Mouse (Mus musculus) activated CD4-positive, CD25-positive, alpha-beta regulatory T cell, adult 4 months (primary cell): ENCODE data around the gene Atp12a. TPM values are rescaled to one million over a fixed set of nuclear protein-coding genes. Genes with fewer than 3 reads are reported as not detected.

ENCODE experiments used
- ATAC-seq: one replicate; pipeline ENCODE4 v1.8.0; 2017
- polyA plus RNA-seq, 2 experiments: library from polyadenylated mRNA; unstranded; fragments of 100-300 nt; shearing (Covaris generic); gene quantifications; one replicate each; pipeline ENCODE4 v1.2.1; 2017

The Atp12a gene
- polyA plus RNA-seq, 2 experiments from 2014 or later: not detected

DNA sequence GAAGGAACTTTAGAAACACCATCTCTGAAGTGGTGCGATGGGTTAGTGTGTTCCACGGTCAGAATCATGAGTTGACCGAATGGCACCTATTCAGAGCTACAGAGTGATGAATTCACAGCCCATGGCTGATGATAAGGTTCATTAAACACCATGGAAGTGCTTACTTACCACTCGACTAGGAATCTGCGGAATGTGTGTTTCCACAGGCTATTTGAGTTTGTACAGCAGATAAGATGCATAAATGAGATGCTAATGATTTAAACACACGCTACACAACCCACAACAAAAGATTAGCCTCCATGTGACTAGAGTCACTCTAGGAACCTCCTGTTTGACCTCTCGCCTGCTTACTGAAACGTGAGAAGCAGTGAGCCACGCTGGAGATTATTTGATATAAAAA is 14.5 kb downstream of the Atp12a start:
- no peak for ATAC-seq

DNA sequence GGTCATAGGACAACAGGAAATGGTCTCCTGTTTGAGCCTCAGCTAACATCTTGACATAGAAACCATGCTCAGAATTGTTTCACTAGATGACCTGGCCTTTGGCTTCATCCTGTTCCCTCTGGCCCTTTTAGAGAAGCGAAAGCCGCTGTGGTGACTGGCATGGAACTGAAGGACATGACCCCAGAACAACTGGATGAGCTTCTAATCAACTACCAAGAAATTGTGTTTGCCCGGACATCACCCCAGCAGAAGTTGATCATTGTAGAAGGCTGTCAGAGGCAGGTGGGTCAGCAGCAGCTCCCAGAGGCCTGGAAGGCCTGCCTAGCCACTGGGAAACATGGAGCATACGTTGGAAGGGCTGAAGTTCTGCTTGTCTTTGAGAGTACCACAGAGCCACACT is 17.5 kb downstream of the Atp12a start:
- ATAC-seq: no peak

- no peak for ATAC-seq
These were observed 25.4 kb downstream of the Atp12a start for GRCm38 (mm10) chr14:56390247-56390646.

GRCm38 (mm10) chr14:56393704-56394312 is 28.9 kb downstream of the Atp12a start:
- ATAC-seq: no peak

GRCm38 (mm10) chr14:56398001-56398400 is 33.1 kb downstream of the Atp12a start:
- ATAC-seq: no peak

DNA sequence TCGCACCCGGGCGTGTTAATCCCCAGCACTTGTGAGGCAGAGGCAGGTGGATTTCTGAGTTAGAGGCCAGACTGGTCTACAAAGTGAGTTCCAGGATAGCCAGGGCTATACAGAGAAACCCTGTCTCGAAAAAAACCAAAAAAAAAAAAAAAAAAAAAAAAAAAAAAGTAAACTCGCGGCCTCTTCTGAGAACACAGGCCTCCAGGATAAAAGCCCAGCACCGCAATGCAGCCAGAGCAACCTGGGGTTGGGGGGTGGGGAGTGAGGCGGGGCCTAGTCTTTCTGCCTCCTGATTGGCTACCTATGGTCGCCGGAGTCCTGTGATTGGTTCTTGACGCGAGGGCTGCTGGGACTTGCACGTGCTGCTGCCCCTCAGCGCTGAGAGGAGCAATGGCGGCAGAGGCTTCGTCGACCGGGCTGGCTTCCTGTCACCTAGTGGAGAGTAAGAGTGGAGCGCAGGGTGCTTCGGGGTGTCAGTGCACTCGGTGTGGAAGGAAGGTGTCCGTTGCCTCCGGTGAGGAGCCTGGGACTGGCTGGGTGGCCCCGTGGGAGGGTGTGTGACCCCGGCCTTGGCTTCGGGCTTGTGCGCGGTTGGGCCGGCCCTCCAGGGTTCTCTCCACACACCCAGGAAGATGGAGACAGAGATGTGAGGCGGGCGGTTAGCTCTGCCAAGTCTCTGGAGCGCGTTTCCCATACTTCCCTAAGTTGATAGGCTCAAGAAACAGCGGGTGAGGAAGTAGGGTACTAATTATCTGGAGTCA is 37.6 kb downstream of the Atp12a start, which contains the start of gene Rnf17:
Rnf17 (plus strand) TSS at position 271 of the 761 bp plus-strand sequence.
- ATAC-seq: no peak

DNA sequence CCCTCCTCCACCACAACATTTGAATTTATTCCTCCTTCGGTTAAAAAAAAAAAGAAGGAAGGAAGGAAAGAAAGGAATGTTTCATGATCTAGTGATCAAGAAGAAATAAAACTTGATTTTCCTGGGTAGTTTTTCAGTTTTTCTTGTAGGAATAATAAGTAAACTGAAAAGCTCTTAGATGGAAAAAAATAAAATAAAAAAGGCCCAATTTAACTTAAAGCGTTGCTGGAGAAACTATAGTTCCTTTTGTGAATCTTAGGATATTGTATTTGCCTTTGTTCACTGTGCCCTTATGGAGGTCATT is 38.2 kb downstream of the Atp12a start:
- no peak for ATAC-seq

Other genes starting within 250 kb of the Atp12a start
- not detected for gene Gzme, start 244.4 kb upstream of the Atp12a start, polyA plus RNA-seq
- gene Gzmd, start 232.5 kb upstream of the Atp12a start, polyA plus RNA-seq: not detected
- gene Gzmg, start 205.5 kb upstream of the Atp12a start, polyA plus RNA-seq: not detected
- not detected for gene Gzmn, start 190.5 kb upstream of the Atp12a start, polyA plus RNA-seq
- gene Gzmf, start 153.7 kb upstream of the Atp12a start, polyA plus RNA-seq: under 1 TPM in 1 of 2 experiments, not detected in 1; 0.96 TPM
- gene Gzmc, start 130.4 kb upstream of the Atp12a start, polyA plus RNA-seq: 10 to 100 TPM in 1 of 2 experiments, 1 to 10 TPM in 1; 6.0 to 10.5 TPM
- gene Gzmb, start 102.8 kb upstream of the Atp12a start, polyA plus RNA-seq: 100 to 1,000 TPM; 142 to 148 TPM
- under 1 TPM in 1 of 2 experiments, not detected in 1; 0.21 TPM for gene Rnf17, start 37.5 kb downstream of the Atp12a start, polyA plus RNA-seq
- 1 to 10 TPM; 8.5 to 8.7 TPM for gene Cenpj, start 210.4 kb downstream of the Atp12a start, polyA plus RNA-seq
- gene Parp4, start 210.6 kb downstream of the Atp12a start, polyA plus RNA-seq: 10 to 100 TPM; 40.8 to 45.2 TPM